17 mouse cellular contexts compared by ENCODE assay signal in genomic region chr11:72521598-72522541, GRCm38 (mm10). TPM values are rescaled to one million over a fixed set of nuclear protein-coding genes. Genes with fewer than 3 reads are reported as not detected.
DNase-seq lines count a peak whose midpoint lies in the region; ATAC-seq and TF ChIP-seq lines count a peak whose summit lies in the region.
"Had no signal": no experiment of that assay in that cellular context is flagged by ENCODE, and none has a peak within 500 bp of the region (broad histone marks: within the 10 kb centered on the region; RNA-seq: fewer than 3 reads in every experiment).

No protein-coding gene starts in this region.

- no peak overlapping the region for H3K9ac ChIP-seq in liver, adult 2 months (ENCODE audit: low read depth, low read length)
- no peak overlapping the region for H3K9ac ChIP-seq in liver, embryonic 11.5 days (ENCODE audit: low read depth, low read length)
- H3K9ac ChIP-seq: embryonic facial prominence, embryonic 13.5 days; forebrain, embryonic 12.5 days; lung, embryonic 14.5 days; neural tube, embryonic 15.5 days had no signal

- DNase-seq in gastrocnemius, adult 18-20 months (ENCODE audit: low spot score) = peak; percentile 71
- no peak for DNase-seq in gastrocnemius, postnatal 10 days
- DNase-seq in liver, adult 2 months (ENCODE audit: extremely low read depth, low read depth, low spot score) = peak; percentile 88
- DNase-seq in liver, embryonic 11.5 days (ENCODE audit: low spot score) = no peak
- DNase-seq in NIH3T3 (ENCODE audit: low read depth) = peak; percentile 50
- DNase-seq in gastrocnemius, postnatal 36 days = peak; percentile 33 to 47
- no peak for DNase-seq in cerebellum, postnatal 10 days
- DNase-seq in T-cell, adult 2 months (ENCODE audit: low spot score) = no peak
- DNase-seq: B cell, adult 2 months; retina, postnatal 1 day; thymus, adult 2 months had no signal

- TF ChIP-seq CTCF in liver, adult 2 months (IDR thresholded peaks at IDR 0.05; ENCODE audit: low read depth, low read length) = no peak

- no peaks in the 10 kb centered on the region for H3K79me2 ChIP-seq in liver, adult 2 months (ENCODE audit: control insufficient read depth, insufficient read depth, low read length)

- H3K36me3 ChIP-seq in liver, adult 2 months (ENCODE audit: control insufficient read depth, insufficient read depth, low read length) = no peaks in the 10 kb centered on the region
- no peaks in the 10 kb centered on the region for H3K36me3 ChIP-seq in liver, embryonic 11.5 days (ENCODE audit: control insufficient read depth, insufficient read depth, low read length)
- H3K36me3 ChIP-seq: embryonic facial prominence, embryonic 13.5 days; forebrain, embryonic 12.5 days; neural tube, embryonic 15.5 days had no signal

- intact Hi-C loops in gastrocnemius, postnatal 36 days (cut with DNase I) = no loop called here

- H3K4me2 ChIP-seq in liver, embryonic 11.5 days = no peak overlapping the region
- H3K4me2 ChIP-seq: embryonic facial prominence, embryonic 13.5 days; forebrain, embryonic 12.5 days; lung, embryonic 14.5 days; midbrain, embryonic 11.5 days; neural tube, embryonic 15.5 days had no signal

- H3K9me3 ChIP-seq in liver, embryonic 11.5 days (ENCODE audit: control insufficient read depth, low read length) = no peaks in the 10 kb centered on the region
- H3K9me3 ChIP-seq: embryonic facial prominence, embryonic 13.5 days; forebrain, embryonic 12.5 days; neural tube, embryonic 15.5 days had no signal

- H3K27ac ChIP-seq in liver, adult 2 months (replicated peaks; ENCODE audit: insufficient read depth, low read depth, low read length) = peak overlapping the region; percentile 8
- no peak overlapping the region for H3K27ac ChIP-seq in liver, embryonic 11.5 days (ENCODE audit: low read depth, low read length)
- H3K27ac ChIP-seq: embryonic facial prominence, embryonic 13.5 days; forebrain, embryonic 12.5 days; hindbrain, postnatal 0 days; neural tube, embryonic 15.5 days had no signal

- no peak for TF ChIP-seq POLR2A in liver, adult 2 months (IDR thresholded peaks at IDR 0.05; ENCODE audit: extremely low read depth, insufficient read depth, low read length)

- peaks cover 6% of the 10 kb centered on the region for H3K4me1 ChIP-seq in liver, adult 2 months (ENCODE audit: control insufficient read depth, insufficient read depth, low read length)
- H3K4me1 ChIP-seq in liver, embryonic 11.5 days (replicated peaks; ENCODE audit: control insufficient read depth, insufficient read depth, low read length) = no peaks in the 10 kb centered on the region
- H3K4me1 ChIP-seq: embryonic facial prominence, embryonic 13.5 days; forebrain, embryonic 12.5 days had no signal

- no peak for ATAC-seq in liver, embryonic 11.5 days (replicated peaks; ENCODE audit: low FRiP score)

- WGBS in liver, adult 2 months = 25% methylated on average over 5 of the region's 5 CpGs
- WGBS in liver, embryonic 11.5 days = 83% methylated on average over 5 of the region's 5 CpGs

- H3K27me3 ChIP-seq in liver, adult 2 months (ENCODE audit: control insufficient read depth, insufficient read depth, low read length) = no peaks in the 10 kb centered on the region
- H3K27me3 ChIP-seq in liver, embryonic 11.5 days (replicated peaks; ENCODE audit: control insufficient read depth, insufficient read depth, low read length) = no peaks in the 10 kb centered on the region
- H3K27me3 ChIP-seq: embryonic facial prominence, embryonic 13.5 days; forebrain, embryonic 12.5 days; neural tube, embryonic 15.5 days had no signal

- no peak overlapping the region for H3K4me3 ChIP-seq in liver, adult 2 months (ENCODE audit: insufficient read depth, low read depth, low read length)
- H3K4me3 ChIP-seq in liver, embryonic 11.5 days (ENCODE audit: low read depth, low read length) = no peak overlapping the region
- H3K4me3 ChIP-seq: embryonic facial prominence, embryonic 13.5 days; forebrain, embryonic 12.5 days; neural tube, embryonic 15.5 days had no signal

RNA-seq across cellular contexts. Expression of gene Spns3, which starts 28.4 kb away (rescaled TPM):
- total RNA-seq in gastrocnemius, adult 18-20 months (2021) = under 1 TPM; 0.19 to 0.39 TPM
- under 1 TPM; 0.21 to 0.63 TPM for total RNA-seq in gastrocnemius, postnatal 10 days (2021)
- under 0.01 and 0.13 TPM in 2 replicates for total RNA-seq in liver, adult 2 months (2014; rRNA removed)
- 0.06 and 0.25 TPM in 2 replicates for polyA plus RNA-seq in liver, adult 2 months (2012; rRNA removed)
- 1.9 and 2.0 TPM in 2 replicates for polyA plus RNA-seq in liver, embryonic 11.5 days (2014; fragmentation: Nextera tagmentation; extraction: Ambion mirVana)
- under 1 TPM; 0.10 to 0.12 TPM for total RNA-seq in gastrocnemius, postnatal 36 days (2021)
- polyA plus RNA-seq: forebrain, embryonic 12.5 days; lung, embryonic 14.5 days; midbrain, embryonic 11.5 days had no signal

RNA-seq across cellular contexts. Expression of gene Spns2, which starts 32.2 kb away (rescaled TPM):
- 10 to 100 TPM; 26.5 to 42.7 TPM for total RNA-seq in gastrocnemius, adult 18-20 months (2021)
- 10 to 100 TPM; 15.8 to 20.0 TPM for total RNA-seq in gastrocnemius, postnatal 10 days (2021)
- 25.4 and 41.1 TPM in 2 replicates for total RNA-seq in liver, adult 2 months (2014; rRNA removed)
- polyA plus RNA-seq in liver, adult 2 months (2012; rRNA removed) = 47.3 and 65.1 TPM in 2 replicates
- polyA plus RNA-seq in liver, embryonic 11.5 days (2014; fragmentation: Nextera tagmentation; extraction: Ambion mirVana) = 20.0 and 21.0 TPM in 2 replicates
- total RNA-seq in gastrocnemius, postnatal 36 days (2021) = 10 to 100 TPM; 21.3 to 25.1 TPM

Comparison
In these comparisons a context has a peak if more than half of its experiments do, and no peak if none do; other contexts are left out.
1. DNase-seq: peak in gastrocnemius, adult 18-20 months (single experiment), liver, adult 2 months (single experiment), NIH3T3 (single experiment) and gastrocnemius, postnatal 36 days (2 of 2); none in gastrocnemius, postnatal 10 days (single experiment), liver, embryonic 11.5 days (single experiment), cerebellum, postnatal 10 days (0 of 2) and T-cell, adult 2 months (single experiment).